Mouse (Mus musculus): ENCODE measurements around the gene Lrrc27. TPM values are rescaled to one million over a fixed set of nuclear protein-coding genes. Genes with fewer than 3 reads are reported as not detected.

Lrrc27 gene
- polyA plus RNA-seq, 1 experiment from 2014 or later: 0.62 TPM

GRCm38 (mm10) chr7:139257752-139258542 lies 45.2 kb downstream of the Lrrc27 start:
- WGBS (ENCODE audit: insufficient replicate concordance): 57% methylated on average over 10 of the region's 10 CpGs
- ATAC-seq (ENCODE audit: low read depth): no peak
- DNase-seq: no peak
- H3K4me3 ChIP-seq (replicated peaks): no peak overlapping the region
- peaks cover 10% of the 10 kb centered on the region for H3K4me1 ChIP-seq (replicated peaks)
- no peak overlapping the region for H3K9ac ChIP-seq
- no peak overlapping the region for H3K27ac ChIP-seq
- H3K27me3 ChIP-seq: no peaks in the 10 kb centered on the region
- H3K4me2 ChIP-seq: no peak overlapping the region
- no peaks in the 10 kb centered on the region for H3K9me3 ChIP-seq (replicated peaks)
- H3K36me3 ChIP-seq: peaks cover 7% of the 10 kb centered on the region; the same call in 1 of the 2 replicates

DNA sequence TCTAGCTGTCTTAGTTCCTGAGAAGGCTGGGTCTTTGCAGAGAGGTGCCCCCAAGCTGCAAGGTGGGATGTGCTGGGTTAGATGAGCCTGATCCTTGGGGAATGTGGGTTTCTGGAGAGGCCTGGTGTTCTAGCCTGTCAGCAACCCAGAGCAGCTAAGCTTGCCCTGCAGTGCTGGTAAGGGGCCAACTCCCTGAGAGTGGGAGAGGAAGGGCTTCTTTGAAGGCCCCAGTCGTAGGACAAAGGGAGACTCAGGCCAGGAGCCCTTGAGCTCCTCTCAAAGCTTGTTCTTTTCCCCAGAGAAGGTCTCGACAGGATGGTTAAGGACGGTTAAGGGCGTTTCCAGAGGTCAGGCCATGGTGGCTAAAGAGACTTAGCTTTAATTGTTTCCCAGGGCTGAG lies 51.5 kb downstream of the Lrrc27 start:
- Histone ChIP-seq H3K27ac (no peak overlapping the region), H3K4me2 (no peak overlapping the region), H3K9me3 (replicated peaks) (no peaks in the 10 kb centered on the region), H3K4me1 (replicated peaks) (no peaks in the 10 kb centered on the region), H3K4me3 (replicated peaks) (no peak overlapping the region), H3K9ac (no peak overlapping the region), H3K27me3 (no peaks in the 10 kb centered on the region), H3K36me3 (no peaks in the 10 kb centered on the region)
- 68% methylated on average over 4 of the region's 4 CpGs for WGBS (ENCODE audit: insufficient replicate concordance)
- no peak for ATAC-seq (ENCODE audit: low read depth)
- DNase-seq: no peak

GRCm38 (mm10) chr7:139265634-139266033 lies 52.8 kb downstream of the Lrrc27 start:
- no peak for ATAC-seq (ENCODE audit: low read depth)
- 59% methylated on average over 6 of the region's 6 CpGs for WGBS (ENCODE audit: insufficient replicate concordance)

GRCm38 (mm10) chr7:139266431-139266830 lies 53.6 kb downstream of the Lrrc27 start:
- H3K27me3 ChIP-seq: no peaks in the 10 kb centered on the region
- no peaks in the 10 kb centered on the region for H3K9me3 ChIP-seq (replicated peaks)
- no peak overlapping the region for H3K9ac ChIP-seq
- DNase-seq (no peak), ATAC-seq (ENCODE audit: low read depth) (no peak)
- no peaks in the 10 kb centered on the region for H3K4me1 ChIP-seq (replicated peaks)
- no peak overlapping the region for H3K4me3 ChIP-seq (replicated peaks)
- no peaks in the 10 kb centered on the region for H3K36me3 ChIP-seq
- no peak overlapping the region for H3K4me2 ChIP-seq
- H3K27ac ChIP-seq: no peak overlapping the region
- 66% methylated on average over 6 of the region's 6 CpGs for WGBS (ENCODE audit: insufficient replicate concordance)

More at GRCm38 (mm10) chr7:139265634-139266033, 52.8 kb downstream of the Lrrc27 start:
- Histone ChIP-seq H3K4me2 (no peak overlapping the region), H3K4me1 (replicated peaks) (no peaks in the 10 kb centered on the region), H3K36me3 (no peaks in the 10 kb centered on the region), H3K9ac (no peak overlapping the region), H3K9me3 (replicated peaks) (no peaks in the 10 kb centered on the region), H3K27ac (no peak overlapping the region), H3K27me3 (no peaks in the 10 kb centered on the region), H3K4me3 (replicated peaks) (no peak overlapping the region)
- DNase-seq: no peak

DNA sequence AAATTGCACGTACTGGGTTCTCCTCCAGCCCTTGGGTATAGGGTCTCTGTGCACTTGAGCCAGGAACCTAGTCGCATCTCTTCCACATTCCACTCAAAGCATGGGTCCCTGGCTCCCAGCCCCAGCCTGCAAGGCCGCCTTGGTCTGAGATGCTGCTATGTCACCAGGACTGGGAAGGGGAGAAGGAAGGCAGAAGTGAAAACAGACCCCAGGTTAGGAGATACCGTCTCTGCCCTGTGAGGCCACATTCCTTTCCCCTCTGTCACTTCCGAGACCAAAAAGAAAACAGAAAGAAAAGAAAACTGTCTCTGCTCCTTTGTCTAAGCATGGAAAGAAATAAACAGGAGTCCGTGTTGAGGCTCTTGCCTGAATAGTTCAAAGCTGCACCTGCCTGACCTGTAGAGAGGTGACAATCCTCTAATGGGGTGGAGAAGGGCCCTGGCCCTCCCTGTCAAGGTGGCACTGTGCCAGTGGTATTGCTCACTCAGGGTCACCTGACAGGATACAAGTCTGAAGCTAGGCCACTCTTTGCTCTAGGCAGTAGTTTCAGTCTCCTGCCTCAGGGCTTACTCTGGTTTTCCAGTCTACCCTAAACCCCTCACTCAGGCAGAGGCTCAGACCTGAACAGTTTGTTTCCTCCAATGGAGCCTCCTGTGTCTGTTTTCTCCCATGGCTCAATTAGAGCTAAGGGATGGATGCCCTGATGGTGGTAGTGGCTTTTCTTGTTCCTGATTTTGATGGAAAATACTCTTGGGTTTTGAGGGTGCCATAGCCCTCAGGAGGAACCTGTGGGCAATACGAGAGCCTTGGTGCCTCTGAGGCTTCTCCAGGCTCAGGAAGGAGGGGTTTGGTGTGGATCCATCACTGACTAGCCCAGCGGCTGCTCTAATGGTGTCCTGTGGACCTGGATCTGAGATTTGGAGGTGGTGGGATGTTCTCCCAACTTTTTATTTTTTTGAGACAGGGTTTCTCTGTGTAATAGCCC lies 54.4 kb downstream of the Lrrc27 start:
- Histone ChIP-seq H3K27me3 (no peaks in the 10 kb centered on the region), H3K4me1 (replicated peaks) (0 out of 2 replicates have a peak, but pooled peaks cover 4% of the 10 kb centered on the region), H3K4me2 (no peak overlapping the region), H3K9ac (no peak overlapping the region), H3K36me3 (no peaks in the 10 kb centered on the region), H3K9me3 (replicated peaks) (no peaks in the 10 kb centered on the region), H3K4me3 (replicated peaks) (no peak overlapping the region), H3K27ac (no peak overlapping the region)
- no peak for DNase-seq
- ATAC-seq (ENCODE audit: low read depth): no peak
- 66% methylated on average over 8 of the region's 8 CpGs for WGBS (ENCODE audit: insufficient replicate concordance)

DNA sequence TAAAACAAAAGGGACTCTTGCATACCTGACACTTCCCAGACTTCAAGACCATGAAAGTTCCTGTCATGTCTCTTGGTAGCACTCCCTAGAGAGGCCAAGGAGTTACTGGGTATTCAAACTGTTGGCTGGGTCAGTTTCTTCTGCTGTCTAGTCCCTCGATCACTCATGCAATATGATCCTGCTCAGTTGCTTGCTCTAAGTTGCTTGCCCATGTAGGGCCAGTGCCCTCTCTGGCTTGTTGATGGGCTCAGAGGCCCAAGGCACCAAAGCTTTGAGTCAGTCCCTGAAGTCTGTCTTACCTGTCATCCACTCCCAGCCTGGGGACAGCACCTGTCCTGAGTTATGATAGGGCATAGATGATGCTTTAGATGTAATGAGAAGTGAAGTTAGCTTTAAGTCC lies 58.0 kb downstream of the Lrrc27 start:
- no peaks in the 10 kb centered on the region for H3K27me3 ChIP-seq
- H3K36me3 ChIP-seq: no peaks in the 10 kb centered on the region
- 79% methylated on average over 1 of the region's 1 CpGs for WGBS (ENCODE audit: insufficient replicate concordance)
- H3K9ac ChIP-seq: no peak overlapping the region
- ATAC-seq (ENCODE audit: low read depth) (no peak), DNase-seq (no peak)
- H3K27ac ChIP-seq: no peak overlapping the region
- peaks cover 22% of the 10 kb centered on the region for H3K4me1 ChIP-seq (replicated peaks)
- no peak overlapping the region for H3K4me2 ChIP-seq
- no peak overlapping the region for H3K4me3 ChIP-seq (replicated peaks)
- H3K9me3 ChIP-seq (replicated peaks): no peaks in the 10 kb centered on the region

DNA sequence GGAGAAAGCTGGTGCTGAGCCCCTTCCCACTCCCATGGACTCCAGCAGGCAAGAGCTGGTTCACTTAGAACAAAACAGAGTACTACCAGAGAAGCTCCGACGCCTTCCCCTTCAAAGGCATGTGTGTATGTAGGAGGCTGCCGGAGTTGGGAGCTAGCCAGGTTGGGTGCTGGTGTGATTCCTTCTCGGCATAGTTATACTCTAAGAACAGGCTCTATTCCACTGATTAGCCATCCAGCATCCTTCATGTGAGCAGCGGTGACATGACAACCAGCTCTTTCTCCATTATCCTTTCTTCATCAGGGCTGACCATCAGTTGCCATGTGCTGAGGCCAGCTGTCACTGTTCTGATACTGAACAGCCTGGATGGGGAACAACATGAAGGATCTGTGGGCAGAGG lies 59.1 kb downstream of the Lrrc27 start:
- ATAC-seq (ENCODE audit: low read depth) (no peak), DNase-seq (no peak)
- H3K4me1 ChIP-seq (replicated peaks): peaks cover 22% of the 10 kb centered on the region
- WGBS (ENCODE audit: insufficient replicate concordance): 77% methylated on average over 5 of the region's 5 CpGs
- no peaks in the 10 kb centered on the region for H3K27me3 ChIP-seq
- no peak overlapping the region for H3K27ac ChIP-seq
- H3K36me3 ChIP-seq: no peaks in the 10 kb centered on the region
- H3K4me3 ChIP-seq (replicated peaks): no peak overlapping the region
- H3K9me3 ChIP-seq (replicated peaks): no peaks in the 10 kb centered on the region
- no peak overlapping the region for H3K4me2 ChIP-seq
- no peak overlapping the region for H3K9ac ChIP-seq

- WGBS (ENCODE audit: insufficient replicate concordance): 6% methylated on average over 1 of the region's 1 CpGs
- no peaks in the 10 kb centered on the region for H3K27me3 ChIP-seq
- H3K4me1 ChIP-seq (replicated peaks): peaks cover 22% of the 10 kb centered on the region
- DNase-seq (no peak), ATAC-seq (ENCODE audit: low read depth) (peak; percentile 30; the same call in 1 of the 2 replicates)
- no peak overlapping the region for H3K4me2 ChIP-seq
- H3K36me3 ChIP-seq: no peaks in the 10 kb centered on the region
- H3K9me3 ChIP-seq (replicated peaks): no peaks in the 10 kb centered on the region
- H3K27ac ChIP-seq: peak overlapping the region; percentile 55
- no peak overlapping the region for H3K9ac ChIP-seq
- no peak overlapping the region for H3K4me3 ChIP-seq (replicated peaks)
These were observed 60.0 kb downstream of the Lrrc27 start for GRCm38 (mm10) chr7:139272639-139273396.

DNA sequence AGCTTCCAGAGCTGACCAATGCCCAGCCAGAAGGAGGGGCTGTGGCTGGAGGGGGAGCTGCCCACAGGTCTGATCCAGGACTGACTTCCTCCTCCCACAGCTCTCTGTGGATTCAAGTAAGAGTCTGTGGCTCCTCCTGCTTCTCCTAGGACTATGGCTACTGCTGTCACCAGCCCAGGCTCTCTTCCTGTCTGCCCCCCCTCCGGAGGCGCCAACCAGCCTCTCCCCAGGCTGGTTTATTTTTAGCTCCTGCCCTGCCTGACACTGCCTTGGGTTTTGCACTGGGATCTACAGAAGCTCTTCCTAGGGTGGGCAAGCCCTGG lies 60.6 kb downstream of the Lrrc27 start:
- H3K9ac ChIP-seq: no peak overlapping the region
- peaks cover 22% of the 10 kb centered on the region for H3K4me1 ChIP-seq (replicated peaks)
- DNase-seq (no peak), ATAC-seq (ENCODE audit: low read depth) (peak; percentile 75)
- peak overlapping the region; percentile 55 for H3K27ac ChIP-seq
- no peaks in the 10 kb centered on the region for H3K36me3 ChIP-seq
- H3K4me3 ChIP-seq (replicated peaks): no peak overlapping the region
- 12% methylated on average over 2 of the region's 2 CpGs for WGBS (ENCODE audit: insufficient replicate concordance)
- H3K4me2 ChIP-seq: no peak overlapping the region
- H3K27me3 ChIP-seq: no peaks in the 10 kb centered on the region
- no peaks in the 10 kb centered on the region for H3K9me3 ChIP-seq (replicated peaks)

- H3K9me3 ChIP-seq (replicated peaks): no peaks in the 10 kb centered on the region
- WGBS (ENCODE audit: insufficient replicate concordance): 58% methylated on average over 10 of the region's 10 CpGs
- ATAC-seq (ENCODE audit: low read depth) (no peak), DNase-seq (no peak)
- no peak overlapping the region for H3K27ac ChIP-seq
- peaks cover 30% of the 10 kb centered on the region for H3K4me1 ChIP-seq (replicated peaks)
- H3K27me3 ChIP-seq: no peaks in the 10 kb centered on the region
- no peaks in the 10 kb centered on the region for H3K36me3 ChIP-seq
- no peak overlapping the region for H3K4me3 ChIP-seq (replicated peaks)
- no peak overlapping the region for H3K4me2 ChIP-seq
- no peak overlapping the region for H3K9ac ChIP-seq
These were observed 62.8 kb downstream of the Lrrc27 start for GRCm38 (mm10) chr7:139275586-139275985.

- Histone ChIP-seq H3K27ac (no peak overlapping the region), H3K4me2 (no peak overlapping the region), H3K36me3 (no peaks in the 10 kb centered on the region), H3K9me3 (replicated peaks) (no peaks in the 10 kb centered on the region), H3K27me3 (no peaks in the 10 kb centered on the region), H3K4me3 (replicated peaks) (no peak overlapping the region), H3K4me1 (replicated peaks) (peaks cover 36% of the 10 kb centered on the region), H3K9ac (no peak overlapping the region)
- DNase-seq (no peak), ATAC-seq (ENCODE audit: low read depth) (no peak)
- WGBS (ENCODE audit: insufficient replicate concordance): 81% methylated on average over 10 of the region's 10 CpGs
These were observed 63.4 kb downstream of the Lrrc27 start for GRCm38 (mm10) chr7:139276150-139276549.
